Mouse (Mus musculus) heart, embryonic 12.5 days (tissue): ENCODE results near the gene Pou5f1. TPM values are rescaled to one million over a fixed set of nuclear protein-coding genes. Genes with fewer than 3 reads are reported as not detected.
A peak's percentile ranks its signal among the peaks of the same experiment; 100 is the strongest.

ENCODE experiments used
- ATAC-seq: fragments of 200-750 bp; cut with Nextera tagmentation; 2 replicates; pipeline ENCODE4 v1.8.0; 2017; ENCODE audit warnings: moderate TSS enrichment, moderate library complexity; ENCODE audit not compliant: insufficient number of reproducible peaks, low FRiP score
- H3K27ac ChIP-seq: fragments of 300-500 bp; sonication (generic); 2 replicates; pipeline ENCODE4 v1.5.1; 2016; ENCODE audit warnings: mild to moderate bottlenecking, moderate library complexity; ENCODE audit not compliant: poor library complexity, severe bottlenecking
- H3K27me3 ChIP-seq: fragments of 300-500 bp; sonication (generic); replicated peaks from 2 replicates; pipeline ENCODE4 v1.6.1; 2016; ENCODE audit warnings: mild to moderate bottlenecking, moderate library complexity
- H3K36me3 ChIP-seq: fragments of 300-500 bp; sonication (generic); 2 replicates; pipeline ENCODE4 v1.6.1; 2016; ENCODE audit warnings: mild to moderate bottlenecking, moderate library complexity
- H3K4me1 ChIP-seq: fragments of 300-500 bp; sonication (generic); replicated peaks from 2 replicates; pipeline ENCODE4 v1.6.1; 2016; ENCODE audit warnings: mild to moderate bottlenecking
- H3K4me2 ChIP-seq: fragments of 300-500 bp; sonication (generic); 2 replicates; pipeline ENCODE4 v1.6.1; 2016; ENCODE audit warnings: mild to moderate bottlenecking, moderate library complexity
- H3K4me3 ChIP-seq: fragments of 300-500 bp; sonication (generic); 2 replicates; pipeline ENCODE4 v1.5.1; 2016; ENCODE audit warnings: mild to moderate bottlenecking
- H3K9ac ChIP-seq: fragments of 300-500 bp; sonication (generic); 2 replicates; pipeline ENCODE4 v1.6.1; 2016; ENCODE audit warnings: mild to moderate bottlenecking, moderate library complexity
- H3K9me3 ChIP-seq: fragments of 300-500 bp; sonication (generic); replicated peaks from 2 replicates; pipeline ENCODE4 v1.6.1; 2016; ENCODE audit warnings: mild to moderate bottlenecking, moderate library complexity
- WGBS: fragments of 180-500 bp; shearing (Covaris S2); methylation state at CpG from one replicate; pipeline ENCODE4 v1.1.7; 2016; 5-methylcytosine and 5-hydroxymethylcytosine counted together
- polyA plus RNA-seq: library from polyadenylated mRNA; unstranded; fragments of >200 nt; fragmentation: Nextera tagmentation; extraction: Ambion mirVana; gene quantifications from 2 replicates; pipeline ENCODE4 v1.2.1, GENCODE M21; 2016

The Pou5f1 gene
- polyA plus RNA-seq, 1 experiment from 2014 or later: not detected

- no peak overlapping the region for H3K27ac ChIP-seq
Measured at GRCm38 (mm10) chr17:35514756-35515155, 8.9 kb downstream of the Pou5f1 start.

GRCm38 (mm10) chr17:35515911-35516640 lies 10.3 kb downstream of the Pou5f1 start:
- peak; percentile 8; the same call in 1 of the 2 replicates for ATAC-seq
- 7% methylated on average over 25 of the region's 25 CpGs for WGBS
- Histone ChIP-seq H3K27me3 (no peaks in the 10 kb centered on the region), H3K4me1 (peaks cover 27% of the 10 kb centered on the region), H3K27ac (0 out of 2 replicates have a peak overlapping the region, but pooled peaks have one; percentile 5), H3K36me3 (peaks cover 21% of the 10 kb centered on the region), H3K9me3 (no peaks in the 10 kb centered on the region), H3K4me3 (peak overlapping the region; percentile 64), H3K9ac (peak overlapping the region; percentile 62), H3K4me2 (peak overlapping the region; percentile 71)

More at GRCm38 (mm10) chr17:35514756-35515155, 8.9 kb downstream of the Pou5f1 start:
- Histone ChIP-seq H3K9ac (peak overlapping the region; percentile 62), H3K4me3 (0 out of 2 replicates have a peak overlapping the region, but pooled peaks have one; percentile 64), H3K4me2 (peak overlapping the region; percentile 71), H3K36me3 (peaks cover 18% of the 10 kb centered on the region), H3K4me1 (peaks cover 29% of the 10 kb centered on the region), H3K27me3 (peaks cover 4% of the 10 kb centered on the region; the same call in 1 of the 2 replicates), H3K9me3 (no peaks in the 10 kb centered on the region)
- WGBS: 64% methylated on average over 6 of the region's 6 CpGs
- no peak for ATAC-seq

- H3K4me1 ChIP-seq: peaks cover 27% of the 10 kb centered on the region
- H3K4me2 ChIP-seq: peak within 1 kb of the TSS; percentile 71
- peak within 1 kb of the TSS; percentile 64 for H3K4me3 ChIP-seq
- peak; percentile 96 for ATAC-seq
- H3K36me3 ChIP-seq: peaks cover 29% of the 10 kb centered on the region
- no peaks in the 10 kb centered on the region for H3K9me3 ChIP-seq
- H3K9ac ChIP-seq: peak within 1 kb of the TSS; percentile 75
- 0 out of 2 replicates have a peak within 1 kb of the TSS, but pooled peaks have one; percentile 5 for H3K27ac ChIP-seq
- no peaks in the 10 kb centered on the region for H3K27me3 ChIP-seq
- WGBS: under 1% methylated on average over 66 of the region's 67 CpGs
Measured at GRCm38 (mm10) chr17:35516652-35517500, 11.1 kb downstream of the Pou5f1 start, which contains the start of the genes Tcf19 and Cchcr1. Tcf19 (minus strand) TSS chr17:35516824. Cchcr1 (plus strand) TSS chr17:35517100.

GRCm38 (mm10) chr17:35517526-35517925 lies 11.7 kb downstream of the Pou5f1 start:
- Histone ChIP-seq H3K4me1 (peaks cover 27% of the 10 kb centered on the region), H3K9me3 (no peaks in the 10 kb centered on the region), H3K4me2 (peak overlapping the region; percentile 71), H3K36me3 (peaks cover 29% of the 10 kb centered on the region), H3K27me3 (no peaks in the 10 kb centered on the region), H3K4me3 (peak overlapping the region; percentile 64), H3K27ac (no peak overlapping the region), H3K9ac (peak overlapping the region; percentile 75)
- no peak for ATAC-seq
- 9% methylated on average over 12 of the region's 12 CpGs for WGBS

GRCm38 (mm10) chr17:35524354-35524753 lies 18.5 kb downstream of the Pou5f1 start:
- Histone ChIP-seq H3K27ac (no peak overlapping the region), H3K4me3 (no peak overlapping the region), H3K9me3 (no peaks in the 10 kb centered on the region), H3K9ac (no peak overlapping the region), H3K27me3 (no peaks in the 10 kb centered on the region), H3K4me1 (no peaks in the 10 kb centered on the region), H3K36me3 (peaks cover 80% of the 10 kb centered on the region), H3K4me2 (no peak overlapping the region)
- ATAC-seq: no peak
- 90% methylated on average over 9 of the region's 9 CpGs for WGBS

- Histone ChIP-seq H3K27me3 (no peaks in the 10 kb centered on the region), H3K9ac (no peak overlapping the region), H3K9me3 (no peaks in the 10 kb centered on the region), H3K36me3 (peaks cover 85% of the 10 kb centered on the region), H3K4me1 (no peaks in the 10 kb centered on the region), H3K27ac (no peak overlapping the region), H3K4me3 (no peak overlapping the region), H3K4me2 (no peak overlapping the region)
- WGBS: 76% methylated on average over 8 of the region's 8 CpGs
- ATAC-seq: no peak
Measured at GRCm38 (mm10) chr17:35526644-35527043, 20.8 kb downstream of the Pou5f1 start.

- Histone ChIP-seq H3K9ac (no peak overlapping the region; the same call in 1 of the 2 replicates), H3K36me3 (peaks cover 33% of the 10 kb centered on the region), H3K9me3 (no peaks in the 10 kb centered on the region), H3K27me3 (peaks cover 17% of the 10 kb centered on the region; the same call in 1 of the 2 replicates), H3K4me2 (no peak overlapping the region), H3K4me3 (no peak overlapping the region), H3K4me1 (0 out of 2 replicates have a peak, but pooled peaks cover 4% of the 10 kb centered on the region), H3K27ac (no peak overlapping the region)
- ATAC-seq: no peak
- WGBS: 4% methylated on average over 3 of the region's 3 CpGs
Measured at GRCm38 (mm10) chr17:35532360-35532759, 26.5 kb downstream of the Pou5f1 start.

- no peak within 1 kb of the TSS for H3K4me2 ChIP-seq
- ATAC-seq: no peak
- H3K4me1 ChIP-seq: 0 out of 2 replicates have a peak, but pooled peaks cover 4% of the 10 kb centered on the region
- WGBS: 22% methylated on average over 7 of the region's 7 CpGs
- H3K27ac ChIP-seq: no peak within 1 kb of the TSS
- no peak within 1 kb of the TSS; the same call in 1 of the 2 replicates for H3K9ac ChIP-seq
- H3K27me3 ChIP-seq: peaks cover 17% of the 10 kb centered on the region; the same call in 1 of the 2 replicates
- H3K36me3 ChIP-seq: peaks cover 28% of the 10 kb centered on the region
- no peak within 1 kb of the TSS for H3K4me3 ChIP-seq
- H3K9me3 ChIP-seq: no peaks in the 10 kb centered on the region
Measured at GRCm38 (mm10) chr17:35532901-35533300, 27.1 kb downstream of the Pou5f1 start, which contains the start of gene Psors1c2. Psors1c2 (plus strand) TSS chr17:35533201.

GRCm38 (mm10) chr17:35534343-35534742 lies 28.5 kb downstream of the Pou5f1 start:
- Histone ChIP-seq H3K9ac (no peak overlapping the region), H3K27me3 (peaks cover 19% of the 10 kb centered on the region; the same call in 1 of the 2 replicates), H3K4me1 (0 out of 2 replicates have a peak, but pooled peaks cover 4% of the 10 kb centered on the region), H3K4me3 (no peak overlapping the region), H3K4me2 (no peak overlapping the region), H3K36me3 (peaks cover 15% of the 10 kb centered on the region), H3K27ac (no peak overlapping the region), H3K9me3 (no peaks in the 10 kb centered on the region)
- WGBS: 6% methylated on average over 6 of the region's 6 CpGs
- ATAC-seq: no peak

GRCm38 (mm10) chr17:35537421-35537820 lies 31.6 kb downstream of the Pou5f1 start:
- 82% methylated on average over 4 of the region's 4 CpGs for WGBS

More at GRCm38 (mm10) chr17:35537421-35537820, 31.6 kb downstream of the Pou5f1 start:
- Histone ChIP-seq H3K9ac (no peak overlapping the region), H3K4me2 (no peak overlapping the region), H3K36me3 (no peaks in the 10 kb centered on the region), H3K9me3 (no peaks in the 10 kb centered on the region), H3K27me3 (peaks cover 23% of the 10 kb centered on the region; the same call in 1 of the 2 replicates), H3K4me3 (no peak overlapping the region), H3K27ac (no peak overlapping the region), H3K4me1 (0 out of 2 replicates have a peak, but pooled peaks cover 4% of the 10 kb centered on the region)
- ATAC-seq: no peak
